Mouse (Mus musculus) left cerebral cortex, postnatal 4 days (tissue): ENCODE results near the gene Nrn1l. TPM values are rescaled to one million over a fixed set of nuclear protein-coding genes. Genes with fewer than 3 reads are reported as not detected.
A peak's percentile ranks its signal among the peaks of the same experiment; 100 is the strongest.

Source experiments
- DNase-seq: peaks from one replicate; pipeline ENCODE4 v3.0.0-alpha.2; 2022
- intact Hi-C: fragments of 180-260 bp; cut with DNase I; formaldehyde crosslinking; loops from one replicate; pipeline ENCODE4 v1.15.1; 2025
- total RNA-seq, 2 experiments: library from RNA; stranded (reverse); gene quantifications; 2 replicates each; pipeline ENCODE4 v1.2.3; 2021

Nrn1l gene
- total RNA-seq: not detected

GRCm38 (mm10) chr8:105893339-105893738, at the start of gene Nrn1l:
TSS of gene Nrn1l (plus strand) at chr8:105893567.
- intact Hi-C loops: loop anchor here (10.0 kb wide), 1 partner anchor 131 kb away; no protein-coding TSS in a partner anchor

GRCm38 (mm10) chr8:105846678-105847077, 46.7 kb upstream of the Nrn1l start:
- intact Hi-C loops: no loop called here
- no peak for DNase-seq

More at GRCm38 (mm10) chr8:105893339-105893738, at the start of gene Nrn1l:
- peak; percentile 84 for DNase-seq

- DNase-seq: no peak
- intact Hi-C loops: no loop called here
Observed at GRCm38 (mm10) chr8:105850014-105850413, 43.4 kb upstream of the Nrn1l start.

GRCm38 (mm10) chr8:105850611-105851010, 42.8 kb upstream of the Nrn1l start:
- no peak for DNase-seq
- intact Hi-C loops: no loop called here

GRCm38 (mm10) chr8:105851651-105852143, 41.7 kb upstream of the Nrn1l start:
- DNase-seq: peak; percentile 95
- intact Hi-C loops: no loop called here

- no peak for DNase-seq
- intact Hi-C loops: no loop called here
Observed at GRCm38 (mm10) chr8:105852146-105852729, 41.1 kb upstream of the Nrn1l start.

- intact Hi-C loops: no loop called here
- DNase-seq: no peak
Observed at GRCm38 (mm10) chr8:105853178-105853577, 40.2 kb upstream of the Nrn1l start, which contains the start of gene Cenpt. TSS of gene Cenpt (minus strand) at chr8:105853278.

GRCm38 (mm10) chr8:105854303-105854702, 39.1 kb upstream of the Nrn1l start:
- intact Hi-C loops: no loop called here
- DNase-seq: no peak

GRCm38 (mm10) chr8:105854715-105855216, 38.6 kb upstream of the Nrn1l start, which contains the start of gene Thap11:
TSS of gene Thap11 (plus strand) at chr8:105855132.
- intact Hi-C loops: no loop called here

GRCm38 (mm10) chr8:105855248-105856167, 37.9 kb upstream of the Nrn1l start:
- peak; percentile 39 for DNase-seq
- intact Hi-C loops: no loop called here

More at GRCm38 (mm10) chr8:105854715-105855216, 38.6 kb upstream of the Nrn1l start, which contains the start of gene Thap11:
- peak; percentile 94 for DNase-seq

GRCm38 (mm10) chr8:105856168-105856835, 37.1 kb upstream of the Nrn1l start:
- intact Hi-C loops: no loop called here
- DNase-seq: no peak

- DNase-seq: no peak
- intact Hi-C loops: no loop called here
Observed at GRCm38 (mm10) chr8:105858495-105858894, 34.9 kb upstream of the Nrn1l start.

GRCm38 (mm10) chr8:105859314-105859713, 34.1 kb upstream of the Nrn1l start:
- intact Hi-C loops: no loop called here
- DNase-seq: no peak

- intact Hi-C loops: no loop called here
- DNase-seq: peak; percentile 97
Observed at GRCm38 (mm10) chr8:105860143-105860981, 33.0 kb upstream of the Nrn1l start, which contains the start of gene Nutf2. TSS of gene Nutf2 (plus strand) at chr8:105860580.

- intact Hi-C loops: no loop called here
- no peak for DNase-seq
Observed at GRCm38 (mm10) chr8:105861951-105862350, 31.4 kb upstream of the Nrn1l start.

GRCm38 (mm10) chr8:105866364-105867029, 26.9 kb upstream of the Nrn1l start:
- no peak for DNase-seq
- intact Hi-C loops: no loop called here

GRCm38 (mm10) chr8:105874301-105874700, 19.1 kb upstream of the Nrn1l start:
- DNase-seq: no peak
- intact Hi-C loops: no loop called here

GRCm38 (mm10) chr8:105880754-105881520, 12.4 kb upstream of the Nrn1l start, which contains the start of gene Edc4:
TSS of gene Edc4 (plus strand) at chr8:105880881.
- intact Hi-C loops: no loop called here
- DNase-seq: peak; percentile 78
